Mouse (Mus musculus) layer of hippocampus, postnatal 10 days (tissue): ENCODE measurements around the gene Sun3. TPM values are rescaled to one million over a fixed set of nuclear protein-coding genes. Genes with fewer than 3 reads are reported as not detected.

Source experiments
- DNase-seq, 2 experiments: peaks; one replicate each; pipeline ENCODE4 v3.0.0; 2021; ENCODE audit warnings: low spot score in 2 of 2
- long read RNA-seq: library from polyadenylated mRNA; stranded (forward); transcript quantifications from one replicate; pipeline ENCODE4 v2.0.0, GENCODE M21; 2023
- total RNA-seq, 2 experiments: library from RNA; stranded (reverse); gene quantifications; 2 replicates each; pipeline ENCODE4 v1.2.3; 2021

The Sun3 gene
- total RNA-seq, result under 1 TPM in 1 of 2 experiments, not detected in 1; 0.59 TPM
- long read RNA-seq, result 0 reads

GRCm38 (mm10) chr11:9048703-9049060, at the start of gene Sun3:
Sun3 (minus strand) TSS chr11:9048991.
- DNase-seq, result no peak

- no peak for DNase-seq
Observed at GRCm38 (mm10) chr11:9076444-9076843, 27.7 kb upstream of the Sun3 start.

DNA sequence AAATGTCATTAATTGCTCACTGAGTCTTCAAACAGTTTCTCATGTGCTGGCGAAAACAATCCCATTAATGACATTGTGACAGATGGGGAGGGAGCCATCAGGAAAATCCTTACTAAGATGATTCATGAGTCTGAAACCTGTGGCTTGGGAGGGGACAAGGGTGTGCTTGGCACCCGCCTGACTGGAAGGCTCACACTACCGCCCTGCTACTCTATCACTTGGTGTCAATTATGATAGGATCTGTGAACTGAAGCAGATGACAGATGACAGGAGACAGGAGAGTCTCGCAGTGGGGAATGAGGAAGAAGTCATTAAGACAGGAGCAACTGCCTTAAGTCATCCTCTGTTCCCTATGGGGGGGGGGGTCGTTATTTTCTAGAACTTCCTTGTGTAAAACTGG, 11.7 kb upstream of the Sun3 start:
- DNase-seq, result no peak

DNA sequence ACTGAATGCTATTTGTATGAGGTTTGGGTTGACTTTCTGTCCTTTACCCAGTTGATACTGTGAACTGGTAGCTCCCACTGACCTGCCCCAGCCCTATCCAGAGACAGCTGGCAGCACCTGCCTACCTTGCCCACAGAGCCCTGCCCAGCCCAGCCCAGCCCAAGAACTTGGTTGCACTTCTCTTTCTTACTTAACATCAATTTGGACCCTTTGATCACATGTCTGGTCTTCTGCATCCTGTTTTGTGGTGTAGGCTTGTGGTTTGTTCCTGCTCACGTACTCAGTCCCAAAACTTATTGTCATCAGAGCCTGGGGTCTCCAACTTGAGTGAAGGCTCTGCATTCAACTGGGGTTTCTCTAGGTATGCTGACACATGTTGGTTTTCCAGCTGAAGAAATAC, 11.2 kb upstream of the Sun3 start:
- DNase-seq, result no peak

DNA sequence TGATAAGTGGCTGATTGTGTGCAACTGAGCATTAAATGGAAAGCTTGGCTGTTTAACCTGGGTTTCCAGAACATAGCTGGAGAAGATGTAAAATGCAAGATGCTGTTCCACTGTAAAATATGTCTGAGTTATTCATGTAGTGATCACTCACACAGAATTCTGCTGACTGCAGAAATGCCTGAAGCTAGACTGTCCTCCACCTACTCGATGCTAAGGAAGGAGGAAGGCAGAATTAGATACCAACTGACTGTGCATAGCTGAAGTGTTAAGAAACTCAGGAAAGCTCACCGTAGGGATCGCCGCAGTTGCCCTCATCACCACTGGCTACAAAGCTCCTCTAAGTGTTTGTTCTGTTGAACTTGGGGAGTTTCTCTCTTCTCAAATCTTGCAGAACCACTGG, 8.9 kb upstream of the Sun3 start:
- no peak for DNase-seq

DNA sequence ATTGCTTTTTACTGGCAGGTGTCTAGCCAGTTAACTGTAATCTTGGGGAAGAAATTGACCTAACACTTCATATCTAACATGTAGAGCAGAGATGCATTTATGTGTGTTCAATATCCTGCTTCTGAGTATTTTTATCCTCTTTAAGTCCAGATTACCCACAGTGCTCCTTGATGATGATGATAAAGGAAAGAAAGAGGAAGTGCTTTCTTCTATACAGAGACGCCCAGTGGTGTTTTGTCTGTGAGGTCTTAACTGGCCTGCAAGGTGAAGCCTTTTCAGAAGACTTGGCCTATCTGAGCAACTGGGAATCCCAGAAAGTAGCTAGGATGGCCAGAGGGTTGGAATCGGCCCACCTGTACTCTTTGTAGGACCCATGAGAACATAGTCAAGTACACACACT, 8.1 kb upstream of the Sun3 start:
- no peak for DNase-seq

GRCm38 (mm10) chr11:9051895-9052294, 3.1 kb upstream of the Sun3 start:
- no peak for DNase-seq

DNA sequence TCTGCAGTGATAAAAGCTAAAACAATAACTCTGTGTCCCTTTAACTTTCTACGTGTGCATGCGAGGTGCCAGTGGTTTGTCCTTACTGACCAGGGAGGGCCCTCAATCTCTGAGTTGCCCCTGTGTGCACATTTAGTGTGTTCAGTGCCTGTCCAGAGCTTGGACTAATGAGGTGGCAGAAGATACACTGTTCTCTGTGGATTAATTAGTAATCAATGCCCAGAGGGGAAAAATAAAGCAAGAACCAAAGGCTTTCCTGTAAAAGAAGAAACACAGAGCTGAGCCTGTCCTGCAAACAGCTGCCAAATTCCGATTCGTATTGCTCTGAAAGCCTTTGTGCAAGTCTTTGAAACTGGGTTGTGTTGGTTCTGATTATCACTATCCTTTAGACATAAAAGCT, 1.4 kb upstream of the Sun3 start:
- no peak for DNase-seq

DNA sequence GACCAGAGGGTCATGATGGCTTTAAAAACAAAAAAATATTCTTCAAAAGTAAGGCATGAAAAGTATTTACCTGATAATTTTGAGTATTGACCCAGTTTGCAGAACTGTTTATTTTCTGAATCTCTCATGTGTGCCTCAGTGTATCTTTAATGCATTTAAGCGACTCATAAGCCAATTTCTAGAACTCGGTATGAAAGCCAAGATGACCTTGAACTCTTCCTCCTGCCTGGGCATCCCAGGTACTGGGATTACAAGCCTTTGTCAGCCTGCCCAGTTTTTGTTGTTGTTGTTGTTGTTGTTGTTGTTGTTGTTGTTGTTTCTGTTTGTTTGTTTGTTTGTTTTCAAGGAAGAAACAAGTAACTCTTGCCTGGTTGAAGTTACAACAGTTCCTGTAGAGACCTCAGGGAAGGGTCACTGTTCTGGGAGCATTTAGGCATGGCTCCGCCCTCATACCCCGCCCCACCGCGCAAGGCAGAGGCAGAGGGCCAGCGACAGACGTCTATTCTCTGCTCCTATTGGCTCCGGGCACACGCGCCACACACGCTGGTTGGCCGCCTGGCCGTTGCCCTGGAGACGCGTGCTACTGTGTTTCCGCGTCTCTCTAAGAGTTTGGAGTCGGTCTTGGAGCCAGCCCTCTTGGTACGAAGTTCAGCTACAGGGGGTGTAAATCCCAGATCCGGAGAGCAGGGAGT, 634 bp downstream of the Sun3 start, which contains the start of gene Gm11992:
Gene Gm11992, plus strand, starts transcription at position 584 of the 692 bp plus-strand sequence.
- DNase-seq, result peak; percentile 82 to 85

- DNase-seq, result no peak
Observed at GRCm38 (mm10) chr11:9047044-9047443, 1.7 kb downstream of the Sun3 start.

GRCm38 (mm10) chr11:9046546-9046945, 2.2 kb downstream of the Sun3 start:
- DNase-seq, result no peak

GRCm38 (mm10) chr11:9031530-9031929, 17.3 kb downstream of the Sun3 start:
- no peak for DNase-seq

GRCm38 (mm10) chr11:9025211-9025610, 23.6 kb downstream of the Sun3 start:
- no peak for DNase-seq

DNA sequence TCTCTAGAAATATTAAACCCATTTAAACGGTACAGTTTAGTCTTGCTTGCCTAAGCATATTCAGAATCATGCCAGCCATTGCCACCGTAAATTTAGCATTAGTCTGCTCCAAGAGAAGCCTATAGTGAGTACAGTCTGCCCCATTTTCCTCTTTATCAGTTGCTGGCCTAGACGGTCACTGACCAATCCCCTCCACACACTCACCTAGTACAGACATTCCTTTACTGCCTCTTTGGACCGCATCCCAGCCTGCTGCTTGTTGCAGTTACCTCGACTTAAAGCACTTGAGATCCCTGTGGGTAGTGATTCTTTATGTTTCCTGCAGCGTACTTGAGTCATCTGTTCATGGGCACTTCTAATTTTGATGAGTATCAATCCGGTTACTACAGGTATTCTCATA, 24.0 kb downstream of the Sun3 start:
- no peak for DNase-seq

GRCm38 (mm10) chr11:9020207-9020606, 28.6 kb downstream of the Sun3 start:
- no peak for DNase-seq

DNA sequence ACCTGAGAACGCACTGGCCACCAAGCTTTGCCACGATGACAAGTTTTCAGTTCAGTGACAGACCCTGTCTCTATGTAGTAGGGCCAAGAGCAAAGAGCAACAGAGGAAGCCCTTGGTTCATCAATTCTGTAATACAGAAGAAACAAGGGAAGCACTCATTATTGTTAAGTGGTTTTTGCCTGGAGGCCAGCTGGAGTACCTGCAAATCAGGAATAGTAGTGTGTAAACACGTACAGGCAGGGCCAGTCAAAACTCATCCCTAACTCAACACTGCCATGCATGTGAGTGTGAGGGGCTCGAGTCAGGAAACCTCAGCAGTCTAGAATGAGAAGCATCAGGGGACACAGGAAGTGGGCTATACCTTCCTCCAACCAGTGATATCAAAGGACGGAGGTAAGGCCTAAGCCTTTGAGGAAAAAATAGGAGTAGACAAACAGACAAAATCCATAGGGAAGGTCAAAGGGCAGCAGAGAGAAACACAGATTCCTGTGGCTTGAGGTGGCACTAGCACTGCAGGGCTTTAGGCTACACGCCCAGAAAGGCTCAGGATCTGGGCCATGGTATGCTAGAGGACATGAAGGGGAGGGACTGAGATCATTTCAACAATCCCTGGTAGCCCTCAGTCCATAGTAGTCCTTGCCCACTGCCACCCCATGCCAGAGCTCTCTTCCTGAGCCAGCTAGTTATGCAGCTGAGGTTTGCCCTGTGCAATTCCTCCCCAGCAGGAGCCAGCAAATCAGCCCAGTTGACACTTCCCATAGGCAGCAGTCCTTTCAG, 30.1 kb downstream of the Sun3 start:
- no peak for DNase-seq

- no peak for DNase-seq
Observed at GRCm38 (mm10) chr11:9014740-9015139, 34.1 kb downstream of the Sun3 start.

- DNase-seq, result no peak
Observed at GRCm38 (mm10) chr11:9011348-9011747, 37.4 kb downstream of the Sun3 start.

DNA sequence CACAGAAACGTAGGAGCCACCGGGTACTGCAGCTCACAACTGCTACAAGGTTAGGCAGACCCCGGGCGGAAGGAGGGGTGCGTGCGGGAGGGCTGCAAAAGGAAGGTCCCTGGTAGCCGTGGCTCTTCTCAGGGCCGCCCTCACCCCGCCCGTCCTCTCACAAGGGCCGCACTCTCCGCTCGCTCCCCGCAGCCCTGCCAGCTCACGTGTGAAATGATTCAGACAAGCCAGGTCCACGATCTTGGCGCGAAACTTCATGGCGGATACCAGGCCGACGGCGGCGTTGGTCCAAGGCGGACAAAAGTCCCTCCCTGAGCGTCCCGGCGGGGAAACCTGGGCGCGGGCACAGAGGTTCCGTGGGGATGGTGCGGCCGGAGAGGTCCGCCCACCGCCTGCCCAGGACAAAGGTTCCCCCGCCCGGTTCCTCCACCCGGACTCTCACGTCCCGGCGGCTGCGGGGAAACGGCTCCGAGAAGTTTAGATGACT, 37.9 kb downstream of the Sun3 start, which contains the start of gene Hus1:
Gene Hus1, minus strand, starts transcription at position 339 of the 487 bp plus-strand sequence.
- DNase-seq, result peak; percentile 85 to 88

DNA sequence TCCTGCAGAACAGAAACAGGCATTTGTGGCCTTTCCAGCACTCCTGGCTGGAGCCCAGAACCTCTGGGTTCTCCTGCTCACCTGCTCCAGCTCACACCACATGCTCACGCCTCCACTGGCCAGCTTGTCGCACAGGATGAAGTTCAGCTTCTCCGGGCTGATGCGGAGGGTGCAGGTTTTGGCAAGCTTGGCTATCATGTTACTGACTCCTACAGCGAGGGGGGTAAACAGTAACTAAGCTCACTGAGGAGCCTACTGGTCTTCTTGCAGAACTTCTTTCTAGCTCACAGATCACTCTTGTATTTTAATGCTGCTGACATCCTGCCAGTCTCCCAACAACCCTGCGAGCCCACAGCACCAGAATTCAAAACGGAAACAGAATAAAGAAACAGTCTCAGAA, 38.4 kb downstream of the Sun3 start:
- peak; percentile 20 to 38 for DNase-seq

- no peak for DNase-seq
Observed at GRCm38 (mm10) chr11:9008761-9009160, 40.0 kb downstream of the Sun3 start.

- DNase-seq, result no peak
Observed at GRCm38 (mm10) chr11:8988084-8988483, 60.7 kb downstream of the Sun3 start.
